Mouse (Mus musculus): ENCODE results near the gene Flvcr2. TPM values are rescaled to one million over a fixed set of nuclear protein-coding genes. Genes with fewer than 3 reads are reported as not detected.

Gene Flvcr2
- total RNA-seq, 1 experiment from 2014 or later: 0.41 TPM

GRCm38 (mm10) chr12:85729022-85729944, 17.1 kb upstream of the Flvcr2 start:
- ATAC-seq (replicated peaks; ENCODE audit: low read depth, poor library complexity, severe bottlenecking): peak; percentile 84

GRCm38 (mm10) chr12:85729945-85730290, 16.4 kb upstream of the Flvcr2 start:
- ATAC-seq (replicated peaks; ENCODE audit: low read depth, poor library complexity, severe bottlenecking): no peak

GRCm38 (mm10) chr12:85736203-85736602, 10.1 kb upstream of the Flvcr2 start:
- no peak for ATAC-seq (replicated peaks; ENCODE audit: low read depth, poor library complexity, severe bottlenecking)

- no peak for ATAC-seq (replicated peaks; ENCODE audit: low read depth, poor library complexity, severe bottlenecking)
Measured at GRCm38 (mm10) chr12:85736960-85737359, 9.4 kb upstream of the Flvcr2 start.

GRCm38 (mm10) chr12:85746696-85747219, 419 bp downstream of the Flvcr2 start:
- 0 out of 2 replicates have a peak, but pooled peaks have one; percentile 5 for ATAC-seq (replicated peaks; ENCODE audit: low read depth, poor library complexity, severe bottlenecking)

- no peak for ATAC-seq (replicated peaks; ENCODE audit: low read depth, poor library complexity, severe bottlenecking)
Measured at GRCm38 (mm10) chr12:85747343-85747742, 1.0 kb downstream of the Flvcr2 start.

- no peak for ATAC-seq (replicated peaks; ENCODE audit: low read depth, poor library complexity, severe bottlenecking)
Measured at GRCm38 (mm10) chr12:85749861-85750260, 3.5 kb downstream of the Flvcr2 start.

GRCm38 (mm10) chr12:85752116-85752515, 5.8 kb downstream of the Flvcr2 start:
- no peak for ATAC-seq (replicated peaks; ENCODE audit: low read depth, poor library complexity, severe bottlenecking)

DNA sequence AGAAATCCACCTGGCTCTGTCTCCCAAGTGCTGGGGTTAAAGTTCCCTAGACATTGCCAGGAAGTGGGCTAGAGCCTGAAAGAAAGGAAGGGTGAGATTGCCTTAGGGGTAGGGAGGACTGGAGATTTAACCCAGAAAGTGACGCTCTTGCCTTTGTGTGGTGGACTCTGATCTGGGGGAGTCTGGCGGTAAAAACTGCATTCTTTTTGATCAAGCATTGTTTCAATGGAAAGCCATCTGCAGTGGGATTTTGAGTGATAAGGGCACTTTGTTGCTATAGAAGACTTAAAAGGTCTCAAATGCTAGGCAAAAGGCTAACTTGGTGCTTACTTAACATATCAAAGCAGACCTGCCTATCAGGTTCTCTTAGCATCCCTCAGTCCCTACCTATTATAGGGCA, 6.9 kb downstream of the Flvcr2 start:
- ATAC-seq (replicated peaks; ENCODE audit: low read depth, poor library complexity, severe bottlenecking): no peak

DNA sequence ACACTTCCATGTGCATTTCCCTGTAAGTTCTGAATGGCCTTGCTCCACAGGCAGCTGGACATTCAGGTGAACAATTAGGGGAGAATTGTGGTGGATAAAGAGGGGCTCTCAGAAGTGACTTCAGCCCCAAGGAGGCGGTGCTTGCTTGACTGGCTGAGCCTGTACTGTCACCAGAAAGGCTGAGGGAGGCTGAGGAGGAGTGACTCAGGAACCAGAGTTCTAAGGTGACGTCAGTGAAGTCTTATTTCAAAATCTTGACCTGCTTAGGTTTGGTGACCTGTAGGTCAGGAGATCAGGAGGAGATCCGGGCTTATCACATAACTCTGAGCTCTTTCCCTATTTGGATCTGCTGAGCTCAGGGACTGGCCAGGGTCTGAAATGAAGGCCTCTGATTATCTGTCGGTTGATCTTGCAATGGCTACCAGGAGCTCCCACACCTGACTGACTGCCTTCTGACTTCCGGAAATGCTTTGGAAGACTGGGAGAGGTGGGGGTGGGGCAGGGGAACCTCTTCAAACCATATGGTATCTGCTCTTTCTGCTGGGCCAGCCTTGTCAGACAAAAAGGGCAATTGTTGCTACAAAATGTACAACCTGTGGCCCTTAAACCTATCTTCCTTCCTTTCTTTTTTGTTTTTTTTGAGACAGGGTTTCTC, 8.4 kb downstream of the Flvcr2 start:
- no peak for ATAC-seq (replicated peaks; ENCODE audit: low read depth, poor library complexity, severe bottlenecking)

DNA sequence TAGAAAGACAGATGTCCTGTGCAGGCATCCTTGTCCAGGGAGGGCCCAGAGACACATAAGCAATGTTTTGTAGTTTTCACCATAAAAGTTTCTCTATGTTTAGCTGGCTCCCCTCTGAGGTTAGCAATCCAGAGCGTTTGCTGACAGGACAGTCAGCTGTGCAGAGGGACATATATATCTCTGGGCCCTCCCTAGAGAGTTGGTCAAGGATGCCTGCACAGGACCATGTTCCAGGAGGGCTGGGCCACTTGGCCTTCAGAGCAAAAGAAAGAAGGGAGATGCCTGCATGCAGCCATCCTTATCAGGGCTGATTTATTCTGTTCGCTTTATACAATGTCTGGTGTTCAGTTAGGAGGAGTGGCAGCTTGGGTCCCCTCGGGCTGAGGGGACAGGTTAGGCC, 10.1 kb downstream of the Flvcr2 start:
- ATAC-seq (replicated peaks; ENCODE audit: low read depth, poor library complexity, severe bottlenecking): no peak

GRCm38 (mm10) chr12:85757074-85757473, 10.7 kb downstream of the Flvcr2 start:
- no peak for ATAC-seq (replicated peaks; ENCODE audit: low read depth, poor library complexity, severe bottlenecking)

DNA sequence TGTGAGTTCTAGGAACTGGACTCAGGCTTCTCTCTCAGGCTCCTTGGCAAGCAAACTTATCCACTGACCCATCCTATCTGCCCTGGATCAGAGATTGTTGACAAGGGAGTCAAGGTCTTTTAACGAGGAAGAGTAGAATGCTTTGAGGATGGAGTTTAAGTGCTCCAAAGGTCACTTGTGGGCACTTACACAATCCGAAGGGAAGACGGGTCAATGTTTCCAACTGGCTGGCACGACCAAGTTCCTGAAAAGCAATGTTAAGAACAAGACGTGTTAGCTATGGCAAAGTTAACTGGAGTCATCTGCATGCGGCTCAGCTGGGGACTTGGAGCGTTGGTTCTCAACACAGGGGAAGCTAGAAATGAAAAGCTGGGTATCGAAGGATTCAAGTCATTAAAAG, 12.4 kb downstream of the Flvcr2 start:
- ATAC-seq (replicated peaks; ENCODE audit: low read depth, poor library complexity, severe bottlenecking): no peak

GRCm38 (mm10) chr12:85761471-85761870, 15.1 kb downstream of the Flvcr2 start:
- no peak for ATAC-seq (replicated peaks; ENCODE audit: low read depth, poor library complexity, severe bottlenecking)

- no peak for ATAC-seq (replicated peaks; ENCODE audit: low read depth, poor library complexity, severe bottlenecking)
Measured at GRCm38 (mm10) chr12:85764686-85765085, 18.3 kb downstream of the Flvcr2 start.

- ATAC-seq (replicated peaks; ENCODE audit: low read depth, poor library complexity, severe bottlenecking): no peak
Measured at GRCm38 (mm10) chr12:85766287-85766686, 19.9 kb downstream of the Flvcr2 start.

- no peak for ATAC-seq (replicated peaks; ENCODE audit: low read depth, poor library complexity, severe bottlenecking)
Measured at GRCm38 (mm10) chr12:85767750-85768149, 21.4 kb downstream of the Flvcr2 start.

GRCm38 (mm10) chr12:85771356-85771755, 25.0 kb downstream of the Flvcr2 start:
- ATAC-seq (replicated peaks; ENCODE audit: low read depth, poor library complexity, severe bottlenecking): 0 out of 2 replicates have a peak, but pooled peaks have one; percentile 32

- ATAC-seq (replicated peaks; ENCODE audit: low read depth, poor library complexity, severe bottlenecking): no peak
Measured at GRCm38 (mm10) chr12:85778962-85779361, 32.6 kb downstream of the Flvcr2 start.

DNA sequence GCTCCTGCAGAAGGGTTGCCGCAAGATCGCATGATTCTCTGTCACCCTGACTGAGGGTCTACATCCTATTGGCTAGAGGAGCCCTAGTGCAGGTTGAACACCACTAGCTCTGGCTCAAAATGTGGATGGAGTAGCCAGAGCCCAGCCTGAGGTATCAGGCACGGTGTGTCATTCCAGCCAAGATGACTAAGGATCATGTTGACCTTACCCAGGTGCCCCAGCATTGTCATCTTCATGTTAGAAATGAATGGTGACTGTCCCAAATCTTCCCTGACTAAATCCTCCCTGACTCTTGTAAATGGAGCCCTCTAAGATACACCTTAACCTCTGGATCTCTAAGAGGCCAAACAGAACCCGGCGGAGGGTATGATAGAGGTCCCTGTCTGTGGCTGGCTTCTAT, 33.4 kb downstream of the Flvcr2 start:
- ATAC-seq (replicated peaks; ENCODE audit: low read depth, poor library complexity, severe bottlenecking): no peak

- no peak for ATAC-seq (replicated peaks; ENCODE audit: low read depth, poor library complexity, severe bottlenecking)
Measured at GRCm38 (mm10) chr12:85781606-85782005, 35.3 kb downstream of the Flvcr2 start.

All from common myeloid progenitor, adult 5-6 weeks (primary cell).